Mouse (Mus musculus) midbrain, postnatal 0 days (tissue): ENCODE measurements around the gene Morc4. TPM values are rescaled to one million over a fixed set of nuclear protein-coding genes. Genes with fewer than 3 reads are reported as not detected.

Experiments
- ATAC-seq: fragments of 200-750 bp; cut with Nextera tagmentation; 2 replicates; pipeline ENCODE4 v1.8.0; 2017; ENCODE audit warnings: moderate number of reproducible peaks, mild to moderate bottlenecking, moderate TSS enrichment, moderate library complexity; ENCODE audit not compliant: low FRiP score
- DNase-seq: peaks from one replicate; pipeline ENCODE4 v3.0.0-alpha.2; 2015; ENCODE audit warnings: low spot score
- H3K27ac ChIP-seq: fragments of 300-500 bp; sonication (generic); 2 replicates; pipeline ENCODE4 v1.5.1; 2014; ENCODE audit warnings: low read depth, mild to moderate bottlenecking, low read length, mixed read lengths
- H3K27me3 ChIP-seq: fragments of 300-500 bp; sonication (generic); 2 replicates; pipeline ENCODE4 v1.6.1; 2014; ENCODE audit warnings: low read length, control low read depth, mixed read lengths; ENCODE audit not compliant: insufficient read depth
- H3K36me3 ChIP-seq: fragments of 300-500 bp; sonication (generic); 2 replicates; pipeline ENCODE4 v1.6.1; 2014; ENCODE audit warnings: low read length, control low read depth, mixed read lengths; ENCODE audit not compliant: insufficient read depth
- H3K4me1 ChIP-seq: fragments of 300-500 bp; sonication (generic); 2 replicates; pipeline ENCODE4 v1.6.1; 2014; ENCODE audit warnings: mild to moderate bottlenecking, control low read depth, antibody characterized with exemption, low read length, mixed read lengths; ENCODE audit not compliant: insufficient read depth
- H3K4me2 ChIP-seq: fragments of 300-500 bp; sonication (generic); 2 replicates; pipeline ENCODE4 v1.6.1; 2014; ENCODE audit warnings: low read depth, mild to moderate bottlenecking, low read length, mixed read lengths; ENCODE audit not compliant: poor library complexity, severe bottlenecking
- H3K4me3 ChIP-seq: fragments of 300-500 bp; sonication (generic); 2 replicates; pipeline ENCODE4 v1.5.1; 2014; ENCODE audit warnings: low read depth, mild to moderate bottlenecking, low read length, moderate library complexity
- H3K9ac ChIP-seq: fragments of 300-500 bp; sonication (generic); replicated peaks from 2 replicates; pipeline ENCODE4 v1.6.1; 2014; ENCODE audit warnings: mild to moderate bottlenecking, low read length, moderate library complexity, mixed read lengths; ENCODE audit not compliant: poor library complexity, severe bottlenecking
- H3K9me3 ChIP-seq: fragments of 300-500 bp; sonication (generic); 2 replicates; pipeline ENCODE4 v1.6.1; 2016; ENCODE audit warnings: low read length, control low read depth
- CTCF ChIP-seq: IDR thresholded peaks from 2 replicates; pipeline ENCODE4 v1.5.1; 2016; ENCODE audit warnings: antibody characterized with exemption, mild to moderate bottlenecking
- WGBS: fragments of 180-500 bp; shearing (Covaris S2); extraction: QIAGEN DNeasy Blood & Tissue Kit; methylation state at CpG from one replicate; pipeline ENCODE4 v1.1.7; 2014; 5-methylcytosine and 5-hydroxymethylcytosine counted together
- polyA plus RNA-seq: library from polyadenylated mRNA; unstranded; fragments of >200 nt; fragmentation: Nextera tagmentation; extraction: Ambion mirVana; gene quantifications from 2 replicates; pipeline ENCODE4 v1.2.1, GENCODE M21; 2015
- total RNA-seq: library from RNA; depleted of rRNA; stranded (reverse); fragments of >200 nt; gene quantifications from 2 replicates; pipeline ENCODE4 v1.2.3, GENCODE M21; 2014

Morc4 gene
- total and polyA plus RNA-seq, 2 experiments from 2014 or later: 2.6 to 3.1 TPM

- WGBS: 53% methylated on average over 2 of the region's 2 CpGs
- H3K4me2 ChIP-seq: no peak overlapping the region
These were observed 68.4 kb downstream of the Morc4 start for GRCm38 (mm10) chrX:139803028-139803427.

GRCm38 (mm10) chrX:139800406-139800878 is 71.0 kb downstream of the Morc4 start, which contains the start of gene Cldn2:
Cldn2 (plus strand) TSS chrX:139800828.
- Histone ChIP-seq H3K27me3 (no peaks in the 10 kb centered on the region), H3K9me3 (no peaks in the 10 kb centered on the region), H3K9ac (no peak within 1 kb of the TSS), H3K27ac (no peak within 1 kb of the TSS), H3K36me3 (no peaks in the 10 kb centered on the region), H3K4me3 (no peak within 1 kb of the TSS), H3K4me2 (no peak within 1 kb of the TSS), H3K4me1 (no peaks in the 10 kb centered on the region)
- TF ChIP-seq CTCF: no peak
- ATAC-seq (no peak), DNase-seq (no peak)
- 75% methylated on average over 8 of the region's 8 CpGs for WGBS

More at GRCm38 (mm10) chrX:139803028-139803427, 68.4 kb downstream of the Morc4 start:
- Histone ChIP-seq H3K36me3 (no peaks in the 10 kb centered on the region), H3K9me3 (no peaks in the 10 kb centered on the region), H3K4me3 (no peak overlapping the region), H3K4me1 (no peaks in the 10 kb centered on the region), H3K27ac (no peak overlapping the region), H3K27me3 (no peaks in the 10 kb centered on the region; the same call in 1 of the 2 replicates), H3K9ac (no peak overlapping the region)
- TF ChIP-seq CTCF: no peak
- ATAC-seq (no peak), DNase-seq (no peak)

- ATAC-seq: no peak
- no peak overlapping the region for H3K4me3 ChIP-seq
- H3K27me3 ChIP-seq: no peaks in the 10 kb centered on the region
- H3K9ac ChIP-seq: no peak overlapping the region
- H3K4me1 ChIP-seq: no peaks in the 10 kb centered on the region
- DNase-seq: no peak
- H3K27ac ChIP-seq: no peak overlapping the region
- no peak overlapping the region for H3K4me2 ChIP-seq
- H3K36me3 ChIP-seq: no peaks in the 10 kb centered on the region
- TF ChIP-seq CTCF: no peak
- H3K9me3 ChIP-seq: no peaks in the 10 kb centered on the region
- 68% methylated on average over 3 of the region's 3 CpGs for WGBS
These were observed 71.5 kb downstream of the Morc4 start for GRCm38 (mm10) chrX:139799953-139800352.

GRCm38 (mm10) chrX:139797875-139798274 is 73.6 kb downstream of the Morc4 start:
- Histone ChIP-seq H3K4me1 (no peaks in the 10 kb centered on the region), H3K27me3 (no peaks in the 10 kb centered on the region), H3K4me3 (no peak overlapping the region), H3K4me2 (no peak overlapping the region), H3K27ac (no peak overlapping the region), H3K9ac (no peak overlapping the region), H3K36me3 (no peaks in the 10 kb centered on the region), H3K9me3 (no peaks in the 10 kb centered on the region)
- DNase-seq: no peak
- no peak for TF ChIP-seq CTCF
- ATAC-seq: no peak
- 62% methylated on average over 9 of the region's 9 CpGs for WGBS

GRCm38 (mm10) chrX:139796037-139796436 is 75.4 kb downstream of the Morc4 start:
- 52% methylated on average over 6 of the region's 6 CpGs for WGBS
- ATAC-seq (no peak), DNase-seq (no peak)
- H3K4me2 ChIP-seq: no peak overlapping the region
- no peak overlapping the region for H3K27ac ChIP-seq
- no peak for TF ChIP-seq CTCF
- no peak overlapping the region for H3K4me3 ChIP-seq
- no peaks in the 10 kb centered on the region for H3K36me3 ChIP-seq
- H3K9me3 ChIP-seq: no peaks in the 10 kb centered on the region
- no peaks in the 10 kb centered on the region for H3K27me3 ChIP-seq
- H3K9ac ChIP-seq: no peak overlapping the region
- H3K4me1 ChIP-seq: no peaks in the 10 kb centered on the region

- WGBS: 86% methylated on average over 7 of the region's 7 CpGs
- no peak for TF ChIP-seq CTCF
- no peak for ATAC-seq
These were observed 77.2 kb downstream of the Morc4 start for GRCm38 (mm10) chrX:139794072-139794845.

More at GRCm38 (mm10) chrX:139794072-139794845, 77.2 kb downstream of the Morc4 start:
- Histone ChIP-seq H3K9ac (no peak overlapping the region), H3K27me3 (no peaks in the 10 kb centered on the region), H3K4me3 (no peak overlapping the region), H3K4me1 (no peaks in the 10 kb centered on the region), H3K9me3 (no peaks in the 10 kb centered on the region), H3K36me3 (no peaks in the 10 kb centered on the region), H3K4me2 (no peak overlapping the region), H3K27ac (no peak overlapping the region)
- DNase-seq: no peak
